Mouse (Mus musculus): ENCODE results near the gene Gm45337. TPM values are rescaled to one million over a fixed set of nuclear protein-coding genes. Genes with fewer than 3 reads are reported as not detected.
"Not testable (repeated sequence)": the region's sequence is repeated elsewhere in the genome, so short reads cannot be mapped to it uniquely, and the experiment has no call there.

Gene Gm45337
- polyA plus RNA-seq (2014; fragmentation: Nextera tagmentation; extraction: Ambion mirVana), result not detected in 2 replicates

GRCm38 (mm10) chr7:142144507-142144906 lies at the start of gene Gm45337:
Gm45337 (minus strand) TSS chr7:142144607.
- H3K9me3 ChIP-seq (ENCODE audit: control insufficient read depth, low read length), result no peaks in the 10 kb centered on the region
- ATAC-seq (ENCODE audit: insufficient number of reproducible peaks, insufficient read depth, low FRiP score, low read depth), result no peak
- H3K9ac ChIP-seq (ENCODE audit: low read length), result no peak within 1 kb of the TSS
- H3K36me3 ChIP-seq (ENCODE audit: control insufficient read depth, insufficient read depth, low read length), result no peaks in the 10 kb centered on the region
- H3K27me3 ChIP-seq (ENCODE audit: control insufficient read depth, insufficient read depth, low read length), result 0 out of 2 replicates have a peak, but pooled peaks cover 5% of the 10 kb centered on the region
- H3K27ac ChIP-seq (replicated peaks in 1 of 2; ENCODE audit: control insufficient read depth in 1 of 2, insufficient read depth in 1 of 2, low read depth in 2 of 2, low read length in 2 of 2), result no peak within 1 kb of the TSS
- no peak within 1 kb of the TSS for H3K4me2 ChIP-seq (ENCODE audit: low read length)
- WGBS, result 57% methylated on average over 1 of the region's 1 CpGs
- no peak within 1 kb of the TSS for H3K4me3 ChIP-seq (ENCODE audit: control insufficient read depth in 1 of 2, insufficient read depth in 1 of 2, low read depth in 1 of 2, low read length in 2 of 2)
- H3K4me1 ChIP-seq (ENCODE audit: control insufficient read depth in 2 of 2, insufficient read depth in 2 of 2, low read length in 2 of 2), result peaks cover 0 to 2% of the 10 kb centered on the region in 2 experiments; a peak in 1 of 4 replicates

- Histone ChIP-seq H3K4me2 (ENCODE audit: low read length) (no peak within 1 kb of the TSS), H3K4me1 (ENCODE audit: control insufficient read depth in 2 of 2, insufficient read depth in 2 of 2, low read length in 2 of 2) (no peaks in the 10 kb centered on the region), H3K27ac (replicated peaks in 1 of 2; ENCODE audit: control insufficient read depth in 1 of 2, insufficient read depth in 1 of 2, low read depth in 2 of 2, low read length in 2 of 2) (no peak within 1 kb of the TSS), H3K36me3 (ENCODE audit: control insufficient read depth, insufficient read depth, low read length) (no peaks in the 10 kb centered on the region), H3K4me3 (ENCODE audit: control insufficient read depth in 1 of 2, insufficient read depth in 1 of 2, low read depth in 1 of 2, low read length in 2 of 2) (no peak within 1 kb of the TSS), H3K9me3 (ENCODE audit: control insufficient read depth, low read length) (0 out of 2 replicates have a peak, but pooled peaks cover 3% of the 10 kb centered on the region), H3K9ac (ENCODE audit: low read length) (no peak within 1 kb of the TSS), H3K27me3 (ENCODE audit: control insufficient read depth, insufficient read depth, low read length) (0 out of 2 replicates have a peak, but pooled peaks cover 2% of the 10 kb centered on the region)
- 34% methylated on average over 2 of the region's 2 CpGs for WGBS
- no peak for ATAC-seq (ENCODE audit: insufficient number of reproducible peaks, insufficient read depth, low FRiP score, low read depth)
These were observed 45.9 kb upstream of the Gm45337 start, which contains the start of gene Gm10153 for GRCm38 (mm10) chr7:142190289-142190688. Gm10153 (minus strand) TSS chr7:142190389.

DNA sequence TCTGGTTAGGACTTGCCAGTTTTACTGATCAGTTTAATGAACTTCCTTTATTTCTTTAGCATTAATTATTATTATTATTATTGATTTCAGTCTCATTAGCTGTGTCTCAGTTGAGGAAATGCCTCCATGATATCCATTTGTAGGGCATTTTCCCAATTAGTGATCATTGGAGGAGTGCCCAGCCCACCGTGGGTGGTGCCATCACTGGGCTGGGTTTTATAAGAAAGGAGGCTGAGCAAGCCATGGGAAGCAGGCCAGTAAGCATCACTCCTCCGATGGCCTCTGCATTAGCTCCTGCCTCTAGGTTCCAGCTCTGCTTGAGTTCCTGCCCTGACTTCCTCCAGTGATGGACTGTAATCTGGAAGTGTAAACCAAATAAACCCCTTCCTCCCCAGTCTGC lies 43.7 kb upstream of the Gm45337 start:
- Histone ChIP-seq H3K4me3 (ENCODE audit: control insufficient read depth in 1 of 2, insufficient read depth in 1 of 2, low read depth in 1 of 2, low read length in 2 of 2) (no peak overlapping the region), H3K4me2 (ENCODE audit: low read length) (no peak overlapping the region), H3K9me3 (ENCODE audit: control insufficient read depth, low read length) (no peaks in the 10 kb centered on the region), H3K9ac (ENCODE audit: low read length) (no peak overlapping the region), H3K27ac (replicated peaks in 1 of 2; ENCODE audit: control insufficient read depth in 1 of 2, insufficient read depth in 1 of 2, low read depth in 2 of 2, low read length in 2 of 2) (no peak overlapping the region), H3K27me3 (ENCODE audit: control insufficient read depth, insufficient read depth, low read length) (0 out of 2 replicates have a peak, but pooled peaks cover 2% of the 10 kb centered on the region), H3K4me1 (ENCODE audit: control insufficient read depth in 2 of 2, insufficient read depth in 2 of 2, low read length in 2 of 2) (no peaks in the 10 kb centered on the region), H3K36me3 (ENCODE audit: control insufficient read depth, insufficient read depth, low read length) (no peaks in the 10 kb centered on the region)
- ATAC-seq (ENCODE audit: insufficient number of reproducible peaks, insufficient read depth, low FRiP score, low read depth), result no peak
- 65% methylated on average over 2 of the region's 2 CpGs for WGBS

DNA sequence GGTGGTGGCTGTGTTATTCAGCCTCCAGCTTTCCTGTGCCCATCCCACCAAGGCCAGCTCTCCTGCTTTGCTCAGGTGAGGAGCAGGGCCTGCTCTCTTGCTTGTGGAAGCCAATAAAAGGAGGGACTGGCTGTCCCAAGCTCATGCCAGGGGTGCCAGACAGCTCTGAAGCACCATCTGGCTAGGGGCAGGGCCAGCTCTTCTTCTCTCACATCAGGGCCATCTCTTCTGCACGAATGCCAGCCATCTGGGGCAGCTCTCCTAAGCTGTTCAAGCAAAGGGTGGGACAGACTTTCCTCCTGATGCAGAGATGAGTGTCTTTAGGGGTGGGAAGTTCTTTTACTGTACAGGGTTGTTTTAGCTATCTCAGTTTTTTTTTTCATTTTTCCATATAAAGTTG lies 36.6 kb upstream of the Gm45337 start:
- no peaks in the 10 kb centered on the region for H3K27me3 ChIP-seq (ENCODE audit: control insufficient read depth, insufficient read depth, low read length)
- H3K27ac ChIP-seq (replicated peaks in 1 of 2; ENCODE audit: control insufficient read depth in 1 of 2, insufficient read depth in 1 of 2, low read depth in 2 of 2, low read length in 2 of 2), result no peak overlapping the region
- H3K4me3 ChIP-seq (ENCODE audit: control insufficient read depth in 1 of 2, insufficient read depth in 1 of 2, low read depth in 1 of 2, low read length in 2 of 2), result no peak overlapping the region
- no peaks in the 10 kb centered on the region for H3K4me1 ChIP-seq (ENCODE audit: control insufficient read depth in 2 of 2, insufficient read depth in 2 of 2, low read length in 2 of 2)
- H3K9me3 ChIP-seq (ENCODE audit: control insufficient read depth, low read length), result no peaks in the 10 kb centered on the region
- no peak overlapping the region for H3K4me2 ChIP-seq (ENCODE audit: low read length)
- no peak for ATAC-seq (ENCODE audit: insufficient number of reproducible peaks, insufficient read depth, low FRiP score, low read depth)
- 29% methylated on average over 1 of the region's 1 CpGs for WGBS
- H3K36me3 ChIP-seq (ENCODE audit: control insufficient read depth, insufficient read depth, low read length), result no peaks in the 10 kb centered on the region
- no peak overlapping the region for H3K9ac ChIP-seq (ENCODE audit: low read length)

- Histone ChIP-seq H3K4me3 (ENCODE audit: control insufficient read depth in 1 of 2, insufficient read depth in 1 of 2, low read depth in 1 of 2, low read length in 2 of 2) (no peak overlapping the region), H3K27ac (replicated peaks in 1 of 2; ENCODE audit: control insufficient read depth in 1 of 2, insufficient read depth in 1 of 2, low read depth in 2 of 2, low read length in 2 of 2) (no peak overlapping the region), H3K36me3 (ENCODE audit: control insufficient read depth, insufficient read depth, low read length) (no peaks in the 10 kb centered on the region), H3K4me1 (ENCODE audit: control insufficient read depth in 2 of 2, insufficient read depth in 2 of 2, low read length in 2 of 2) (no peaks in the 10 kb centered on the region), H3K9me3 (ENCODE audit: control insufficient read depth, low read length) (no peaks in the 10 kb centered on the region), H3K27me3 (ENCODE audit: control insufficient read depth, insufficient read depth, low read length) (no peaks in the 10 kb centered on the region), H3K9ac (ENCODE audit: low read length) (no peak overlapping the region), H3K4me2 (ENCODE audit: low read length) (no peak overlapping the region)
- ATAC-seq (ENCODE audit: insufficient number of reproducible peaks, insufficient read depth, low FRiP score, low read depth), result no peak
- 63% methylated on average over 1 of the region's 1 CpGs for WGBS
These were observed 34.3 kb upstream of the Gm45337 start for GRCm38 (mm10) chr7:142178685-142179084.

DNA sequence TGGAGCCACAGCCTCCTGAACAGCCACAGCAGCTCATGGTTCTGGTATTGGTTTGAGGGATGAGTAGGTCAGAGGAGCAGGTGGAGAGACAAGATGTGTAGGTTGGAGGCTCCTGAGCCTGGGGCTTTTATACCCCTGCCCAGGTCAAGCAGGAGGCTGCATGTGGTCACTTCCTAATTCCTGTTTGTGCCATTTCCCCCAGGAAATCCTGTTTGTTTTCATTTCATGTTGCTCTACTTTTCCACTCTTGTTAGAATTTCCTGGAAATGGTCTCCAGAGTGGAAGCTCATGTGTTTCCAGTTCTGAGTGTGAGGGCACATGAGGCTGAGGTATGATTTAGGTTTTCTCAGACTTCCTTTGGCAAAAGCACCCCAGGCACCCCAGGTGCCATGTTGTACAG lies 31.5 kb upstream of the Gm45337 start, which contains the start of gene Krtap5-2:
Krtap5-2 (minus strand) TSS at position 101 of the 400 bp plus-strand sequence.
- H3K4me3 ChIP-seq (ENCODE audit: control insufficient read depth in 1 of 2, insufficient read depth in 1 of 2, low read depth in 1 of 2, low read length in 2 of 2); ATAC-seq (ENCODE audit: insufficient number of reproducible peaks, insufficient read depth, low FRiP score, low read depth); H3K9ac ChIP-seq (ENCODE audit: low read length); H3K4me1 ChIP-seq (ENCODE audit: control insufficient read depth in 2 of 2, insufficient read depth in 2 of 2, low read length in 2 of 2); H3K9me3 ChIP-seq (ENCODE audit: control insufficient read depth, low read length); H3K36me3 ChIP-seq (ENCODE audit: control insufficient read depth, insufficient read depth, low read length); H3K27ac ChIP-seq (replicated peaks in 1 of 2; ENCODE audit: control insufficient read depth in 1 of 2, insufficient read depth in 1 of 2, low read depth in 2 of 2, low read length in 2 of 2); H3K27me3 ChIP-seq (ENCODE audit: control insufficient read depth, insufficient read depth, low read length); H3K4me2 ChIP-seq (ENCODE audit: low read length): not testable (repeated sequence)

GRCm38 (mm10) chr7:142169836-142170235 lies 25.4 kb upstream of the Gm45337 start:
- H3K4me2 ChIP-seq (ENCODE audit: low read length), result no peak overlapping the region
- 46% methylated on average over 3 of the region's 3 CpGs for WGBS
- H3K4me1 ChIP-seq (ENCODE audit: control insufficient read depth in 2 of 2, insufficient read depth in 2 of 2, low read length in 2 of 2), result no peaks in the 10 kb centered on the region
- ATAC-seq (ENCODE audit: insufficient number of reproducible peaks, insufficient read depth, low FRiP score, low read depth), result no peak
- H3K9ac ChIP-seq (ENCODE audit: low read length), result no peak overlapping the region
- no peaks in the 10 kb centered on the region for H3K36me3 ChIP-seq (ENCODE audit: control insufficient read depth, insufficient read depth, low read length)
- no peak overlapping the region for H3K27ac ChIP-seq (replicated peaks in 1 of 2; ENCODE audit: control insufficient read depth in 1 of 2, insufficient read depth in 1 of 2, low read depth in 2 of 2, low read length in 2 of 2)
- no peak overlapping the region for H3K4me3 ChIP-seq (ENCODE audit: control insufficient read depth in 1 of 2, insufficient read depth in 1 of 2, low read depth in 1 of 2, low read length in 2 of 2)
- peaks cover 4% of the 10 kb centered on the region; the same call in 1 of the 2 replicates for H3K27me3 ChIP-seq (ENCODE audit: control insufficient read depth, insufficient read depth, low read length)
- no peaks in the 10 kb centered on the region for H3K9me3 ChIP-seq (ENCODE audit: control insufficient read depth, low read length)

GRCm38 (mm10) chr7:142165639-142166038 lies 21.2 kb upstream of the Gm45337 start, which contains the start of gene Gm4553:
Gm4553 (minus strand) TSS chr7:142165739.
- not testable (repeated sequence) for H3K9me3 ChIP-seq (ENCODE audit: control insufficient read depth, low read length); ATAC-seq (ENCODE audit: insufficient number of reproducible peaks, insufficient read depth, low FRiP score, low read depth); H3K27ac ChIP-seq (replicated peaks in 1 of 2; ENCODE audit: control insufficient read depth in 1 of 2, insufficient read depth in 1 of 2, low read depth in 2 of 2, low read length in 2 of 2); H3K4me3 ChIP-seq (ENCODE audit: control insufficient read depth in 1 of 2, insufficient read depth in 1 of 2, low read depth in 1 of 2, low read length in 2 of 2); H3K4me1 ChIP-seq (ENCODE audit: control insufficient read depth in 2 of 2, insufficient read depth in 2 of 2, low read length in 2 of 2); H3K4me2 ChIP-seq (ENCODE audit: low read length); H3K36me3 ChIP-seq (ENCODE audit: control insufficient read depth, insufficient read depth, low read length); H3K9ac ChIP-seq (ENCODE audit: low read length); H3K27me3 ChIP-seq (ENCODE audit: control insufficient read depth, insufficient read depth, low read length)
